9 mouse cellular contexts compared by ENCODE assay signal in the genomic region with DNA sequence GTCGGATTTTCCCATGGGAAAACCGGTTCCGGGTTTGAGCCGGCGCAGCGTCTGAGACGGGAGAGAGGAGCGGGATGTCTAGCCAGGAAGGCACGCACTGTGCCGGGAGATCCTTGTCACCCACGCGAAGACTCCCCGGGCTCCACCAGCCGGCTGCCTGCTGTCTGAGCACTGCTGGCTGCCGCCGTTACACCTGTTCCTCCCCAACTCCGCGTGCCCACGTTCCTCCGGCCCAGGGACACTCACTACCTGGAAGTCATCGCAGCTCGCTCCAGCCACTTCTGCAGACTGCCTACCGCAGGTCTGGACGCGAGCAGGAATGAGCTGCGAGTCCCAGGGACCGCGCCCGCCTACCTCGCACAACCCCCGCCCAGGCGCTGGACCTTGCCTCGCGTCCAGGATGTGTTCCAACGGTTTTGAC. TPM values are rescaled to one million over a fixed set of nuclear protein-coding genes. Genes with fewer than 3 reads are reported as not detected.
A peak's percentile ranks its signal among the peaks of the same experiment; 100 is the strongest.
DNase-seq lines count a peak whose midpoint lies in the region; ATAC-seq and TF ChIP-seq lines count a peak whose summit lies in the region.
"Had no signal": no experiment of that assay in that cellular context is flagged by ENCODE, and none has a peak within 500 bp of the region (broad histone marks: within the 10 kb centered on the region; RNA-seq: fewer than 3 reads in every experiment).

A gene (minus strand): TSS at position 321 of the 421 bp plus-strand sequence.

- WGBS in heart, embryonic 11.5 days (ENCODE audit: insufficient replicate concordance): 1% methylated on average over 35 of the region's 35 CpGs
- WGBS in kidney, adult 2 months: 2% methylated on average over 35 of the region's 35 CpGs
- WGBS in liver, postnatal 0 days (ENCODE audit: insufficient replicate concordance): under 1% methylated on average over 35 of the region's 35 CpGs
- WGBS in stomach, embryonic 16.5 days: 2% methylated on average over 35 of the region's 35 CpGs

- no peak within 1 kb of the TSS for H3K27ac ChIP-seq in heart, embryonic 11.5 days (ENCODE audit: low read depth, low read length)
- H3K27ac ChIP-seq in kidney, adult 2 months (ENCODE audit: insufficient read depth, low read depth, low read length): no peak within 1 kb of the TSS
- H3K27ac ChIP-seq in liver, postnatal 0 days (ENCODE audit: low read depth): no peak within 1 kb of the TSS
- H3K27ac ChIP-seq in stomach, embryonic 16.5 days (ENCODE audit: low read length): no peak within 1 kb of the TSS

- no peak for DNase-seq in heart, postnatal 14 days
- DNase-seq in kidney, adult 2 months: peak; percentile 36
- DNase-seq in liver, postnatal 0 days: peak; percentile 47
- DNase-seq in spleen, postnatal 10 days (ENCODE audit: low spot score in 2 of 2): no peak

- TF ChIP-seq EP300 in liver, postnatal 0 days (IDR thresholded peaks at IDR 0.05; ENCODE audit: low read depth): no peak

- H3K9me3 ChIP-seq in heart, embryonic 11.5 days (replicated peaks; ENCODE audit: control insufficient read depth, low read length): no peaks in the 10 kb centered on the region
- H3K9me3 ChIP-seq in E14TG2a.4 (ENCODE audit: low read length): no peaks in the 10 kb centered on the region
- no peaks in the 10 kb centered on the region for H3K9me3 ChIP-seq in liver, postnatal 0 days (ENCODE audit: low read length)
- no peaks in the 10 kb centered on the region for H3K9me3 ChIP-seq in stomach, embryonic 16.5 days (replicated peaks; ENCODE audit: control insufficient read depth, low read length)

- no peak for TF ChIP-seq CTCF in E14TG2a.4 (conservative IDR thresholded peaks at IDR 0.05; ENCODE audit: low read length)
- TF ChIP-seq CTCF in kidney, adult 2 months (conservative IDR thresholded peaks at IDR 0.05; ENCODE audit: insufficient read depth, insufficient read length, low read depth, low read length): no peak
- no peak for TF ChIP-seq CTCF in liver, postnatal 0 days (IDR thresholded peaks at IDR 0.05; ENCODE audit: low read depth)

- no peak; the same call in 1 of the 2 replicates for ATAC-seq in heart, embryonic 11.5 days (replicated peaks; ENCODE audit: insufficient number of reproducible peaks, low FRiP score, low TSS enrichment)
- 0 out of 2 replicates have a peak, but pooled peaks have one; percentile 6 for ATAC-seq in erythroid progenitor cell, adult 5-6 weeks (replicated peaks; ENCODE audit: low FRiP score, poor library complexity, severe bottlenecking)
- ATAC-seq in liver, postnatal 0 days: 0 out of 2 replicates have a peak, but pooled peaks have one; percentile 25
- no peak for ATAC-seq in stomach, embryonic 16.5 days (ENCODE audit: insufficient read depth, low FRiP score)
- ATAC-seq: Patski had no signal

- H3K36me3 ChIP-seq in heart, embryonic 11.5 days (ENCODE audit: control insufficient read depth, insufficient read depth, low read length): no peaks in the 10 kb centered on the region
- no peaks in the 10 kb centered on the region for H3K36me3 ChIP-seq in E14TG2a.4 (ENCODE audit: insufficient read depth, low read length)
- no peaks in the 10 kb centered on the region for H3K36me3 ChIP-seq in kidney, adult 2 months (ENCODE audit: control insufficient read depth, insufficient read depth, low read length)
- H3K36me3 ChIP-seq in liver, postnatal 0 days (replicated peaks; ENCODE audit: insufficient read depth, low read length): no peaks in the 10 kb centered on the region
- H3K36me3 ChIP-seq in stomach, embryonic 16.5 days (ENCODE audit: control insufficient read depth, insufficient read depth, low read length): no peaks in the 10 kb centered on the region

- peak within 1 kb of the TSS; percentile 39 for H3K4me3 ChIP-seq in heart, embryonic 11.5 days (ENCODE audit: low read depth, low read length)
- H3K4me3 ChIP-seq in E14TG2a.4 (replicated peaks; ENCODE audit: low read length): peak within 1 kb of the TSS; percentile 77
- no peak within 1 kb of the TSS for H3K4me3 ChIP-seq in kidney, adult 2 months (ENCODE audit: insufficient read depth, low read depth, low read length)
- H3K4me3 ChIP-seq in liver, postnatal 0 days (ENCODE audit: low read depth, low read length): peak within 1 kb of the TSS; percentile 10; the same call in 1 of the 2 replicates
- H3K4me3 ChIP-seq in stomach, embryonic 16.5 days (replicated peaks; ENCODE audit: low read length): peak within 1 kb of the TSS; percentile 39

- peak within 1 kb of the TSS; percentile 43; the same call in 1 of the 2 replicates for H3K9ac ChIP-seq in heart, embryonic 11.5 days (ENCODE audit: low read depth, low read length)
- no peak within 1 kb of the TSS for H3K9ac ChIP-seq in liver, postnatal 0 days (replicated peaks)
- peak within 1 kb of the TSS; percentile 26; the same call in 1 of the 2 replicates for H3K9ac ChIP-seq in stomach, embryonic 16.5 days (ENCODE audit: low read length)

- peak within 1 kb of the TSS; percentile 64 for H3K4me2 ChIP-seq in heart, embryonic 11.5 days
- H3K4me2 ChIP-seq in liver, postnatal 0 days (ENCODE audit: low read depth, low read length): 0 out of 2 replicates have a peak within 1 kb of the TSS, but pooled peaks have one; percentile 18
- peak within 1 kb of the TSS; percentile 51 for H3K4me2 ChIP-seq in stomach, embryonic 16.5 days (ENCODE audit: low read depth, low read length)

- H3K4me1 ChIP-seq in heart, embryonic 11.5 days (ENCODE audit: control insufficient read depth, insufficient read depth, low read length): peaks cover 12% of the 10 kb centered on the region
- peaks cover 66% of the 10 kb centered on the region for H3K4me1 ChIP-seq in E14TG2a.4 (replicated peaks; ENCODE audit: low read depth, low read length)
- H3K4me1 ChIP-seq in kidney, adult 2 months (ENCODE audit: control insufficient read depth, insufficient read depth, low read length): no peaks in the 10 kb centered on the region
- H3K4me1 ChIP-seq in liver, postnatal 0 days (ENCODE audit: insufficient read depth): peaks cover 11% of the 10 kb centered on the region
- peaks cover 14% of the 10 kb centered on the region for H3K4me1 ChIP-seq in stomach, embryonic 16.5 days (ENCODE audit: control insufficient read depth, insufficient read depth, low read length)

- TF ChIP-seq POLR2A in kidney, adult 2 months (IDR thresholded peaks at IDR 0.05; ENCODE audit: low read depth, low read length): no peak

- intact Hi-C loops in heart, postnatal 14 days (cut with DNase I): no loop called here

- peaks cover 53% of the 10 kb centered on the region for H3K27me3 ChIP-seq in heart, embryonic 11.5 days (ENCODE audit: control insufficient read depth, insufficient read depth, low read length)
- peaks cover 59% of the 10 kb centered on the region for H3K27me3 ChIP-seq in E14TG2a.4 (ENCODE audit: insufficient read depth, low read length)
- H3K27me3 ChIP-seq in kidney, adult 2 months (replicated peaks; ENCODE audit: control insufficient read depth, insufficient read depth, low read length): peaks cover 9% of the 10 kb centered on the region
- peaks cover 67% of the 10 kb centered on the region for H3K27me3 ChIP-seq in liver, postnatal 0 days (ENCODE audit: insufficient read depth, low read length)
- H3K27me3 ChIP-seq in stomach, embryonic 16.5 days (ENCODE audit: control insufficient read depth, insufficient read depth, low read length): peaks cover 41% of the 10 kb centered on the region

RNA-seq across cellular contexts. Expression of the gene that starts here (rescaled TPM):
- 0.11 TPM in 1 of 2 replicates, not detected in the other for polyA plus RNA-seq in heart, embryonic 11.5 days (2014; fragmentation: Nextera tagmentation; extraction: Ambion mirVana)
- total RNA-seq in heart, postnatal 14 days (2021): not detected
- not detected in 2 replicates for total RNA-seq in erythroid progenitor cell, adult 5-6 weeks (2015; ENCODE audit: low replicate concordance)
- total RNA-seq in erythroid progenitor cell, adult 5-6 weeks (2017; ENCODE audit: low replicate concordance): not detected in 2 replicates
- polyA plus RNA-seq in kidney, adult 2 months (2012; rRNA removed): 0.19 and 0.38 TPM in 2 replicates
- polyA plus RNA-seq in liver, postnatal 0 days (2015; fragmentation: Nextera tagmentation; extraction: Ambion mirVana): 0.14 and 0.18 TPM in 2 replicates
- polyA plus RNA-seq in stomach, embryonic 16.5 days (2015; fragmentation: Nextera tagmentation; extraction: Ambion mirVana): 3.0 and 4.5 TPM in 2 replicates

Comparison
In these comparisons a context has a peak if more than half of its experiments do, and no peak if none do; other contexts are left out.
1. Peak in ATAC-seq in erythroid progenitor cell, adult 5-6 weeks; RNA of the gene not detected or under 1 TPM.
2. Peak in DNase-seq in kidney, adult 2 months; RNA of the gene not detected or under 1 TPM.
3. Peak in DNase-seq, ATAC-seq, H3K4me3 ChIP-seq and H3K4me2 ChIP-seq in liver, postnatal 0 days; RNA of the gene not detected or under 1 TPM.